Mouse (Mus musculus): Measurements from ENCODE around the gene Msh6. TPM values are rescaled to one million over a fixed set of nuclear protein-coding genes. Genes with fewer than 3 reads are reported as not detected.

The Msh6 gene
- total and polyA plus RNA-seq, 3 experiments: 126 to 167 (median 144) TPM

- Histone ChIP-seq H3K27me3 (ENCODE audit: control insufficient read depth in 1 of 2, insufficient read depth in 2 of 2, low read length in 2 of 2) (no peaks in the 10 kb centered on the region), H3K9me3 (replicated peaks; ENCODE audit: insufficient read depth, low read length) (no peaks in the 10 kb centered on the region), H3K4me3 (ENCODE audit: control insufficient read depth in 1 of 2, insufficient read depth in 1 of 2, low read depth in 2 of 2, low read length in 2 of 2) (no peak overlapping the region), H3K27ac (ENCODE audit: control insufficient read depth, low read depth, low read length) (no peak overlapping the region), H3K79me2 (ENCODE audit: control insufficient read depth, insufficient read depth, low read length, poor library complexity) (peaks cover 45% of the 10 kb centered on the region), H3K9ac (ENCODE audit: control insufficient read depth, low read depth, low read length, poor library complexity, severe bottlenecking) (no peak overlapping the region), H3K4me1 (ENCODE audit: control insufficient read depth in 1 of 2, insufficient read depth in 2 of 2, low read length in 2 of 2) (peaks cover 32% of the 10 kb centered on the region in 2 experiments), H3K36me3 (ENCODE audit: control insufficient read depth in 1 of 2, insufficient read depth in 2 of 2, low read length in 2 of 2) (peaks cover 0 to 45% of the 10 kb centered on the region in 2 experiments; a peak in 2 of 4 replicates)
- DNase-seq (ENCODE audit: low read depth, low spot score): peak; percentile 50
- peak; percentile 66; the same call in 1 of the 2 replicates for TF ChIP-seq MXI1 (IDR thresholded peaks at IDR 0.05; ENCODE audit: low read depth, low read length)
- 0 out of 2 replicates have a peak, but pooled peaks have one; percentile 15 for TF ChIP-seq MYC (IDR thresholded peaks at IDR 0.05; ENCODE audit: low read depth, low read length)
- no peak for TF ChIP-seq MAFK (IDR thresholded peaks at IDR 0.05; ENCODE audit: borderline replicate concordance, low read depth, low read length)
- TF ChIP-seq MAX (IDR thresholded peaks at IDR 0.05; ENCODE audit: low read length): peak; percentile 39; the same call in 1 of the 2 replicates
- peak; percentile 55 for TF ChIP-seq SIN3A (IDR thresholded peaks at IDR 0.05; ENCODE audit: low read length)
- TF ChIP-seq RAD21 (IDR thresholded peaks at IDR 0.05; ENCODE audit: low read depth, low read length): no peak
- peak; percentile 48 for TF ChIP-seq GATA1 (IDR thresholded peaks at IDR 0.05; ENCODE audit: low read depth, low read length)
- 0 out of 2 replicates have a peak, but pooled peaks have one; percentile 17 for TF ChIP-seq RCOR1 (IDR thresholded peaks at IDR 0.05; ENCODE audit: low read depth, low read length)
Observed at GRCm38 (mm10) chr17:88034418-88034817, 59.6 kb downstream of the Msh6 start.

Other genes with a start within 250 kb of the Msh6 start
- not detected in 2 replicates for gene Kcnk12, start 177.1 kb upstream of the Msh6 start, total RNA-seq (2012; rRNA removed)
- not detected for gene Kcnk12, start 177.1 kb upstream of the Msh6 start, polyA plus RNA-seq (2012; ENCODE audit: insufficient read depth in 1 of 2, insufficient read length in 2 of 2, low read depth in 1 of 2, low replicate concordance in 2 of 2, missing spikeins in 1 of 2)
- gene Rpl36-ps4, start 54.1 kb upstream of the Msh6 start, total RNA-seq (2012; rRNA removed): not detected in 2 replicates
- gene Rpl36-ps4, start 54.1 kb upstream of the Msh6 start, polyA plus RNA-seq (2012; ENCODE audit: insufficient read depth in 1 of 2, insufficient read length in 2 of 2, low read depth in 1 of 2, low replicate concordance in 2 of 2, missing spikeins in 1 of 2): not detected
- 9.4 and 14.1 TPM in 2 replicates for gene Fbxo11, start 90.2 kb downstream of the Msh6 start, total RNA-seq (2012; rRNA removed)
- 10 to 100 TPM; 17.5 to 91.4 TPM for gene Fbxo11, start 90.2 kb downstream of the Msh6 start, polyA plus RNA-seq (2012; ENCODE audit: insufficient read depth in 1 of 2, insufficient read length in 2 of 2, low read depth in 1 of 2, low replicate concordance in 2 of 2, missing spikeins in 1 of 2)

Data from MEL (cell line).